Mouse (Mus musculus): ENCODE measurements around the gene Hmgn1.
"Not testable (repeated sequence)": the region's sequence is repeated elsewhere in the genome, so short reads cannot be mapped to it uniquely, and the experiment has no call there.

DNA sequence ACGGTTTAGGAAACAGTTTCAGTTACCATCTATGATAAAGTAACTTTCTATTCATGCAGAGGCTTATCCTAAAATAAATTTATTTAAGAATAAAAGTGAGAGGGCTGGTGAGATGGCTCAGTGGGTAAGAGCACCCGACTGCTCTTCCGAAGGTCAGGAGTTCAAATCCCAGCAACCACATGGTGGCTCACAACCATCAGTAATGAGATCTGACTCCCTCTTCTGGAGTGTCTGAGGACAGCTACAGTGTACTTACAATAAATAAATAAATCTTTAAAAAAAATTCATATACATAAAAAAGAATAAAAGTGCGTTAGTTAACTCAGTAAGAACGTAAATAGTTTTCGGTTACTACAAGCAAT lies 17.2 kb upstream of the Hmgn1 start:
- not testable (repeated sequence) for TF ChIP-seq CTCF (IDR thresholded peaks at IDR 0.05; ENCODE audit: control insufficient read depth, insufficient read depth, low read length); POLR2A (IDR thresholded peaks at IDR 0.05; ENCODE audit: borderline replicate concordance, control insufficient read depth, low read depth, low read length)

Measured in bone marrow, adult 2 months (tissue).